Mouse (Mus musculus) lung, embryonic 16.5 days (tissue): ENCODE data around the gene Baiap2l2. TPM values are rescaled to one million over a fixed set of nuclear protein-coding genes. Genes with fewer than 3 reads are reported as not detected.
A peak's percentile ranks its signal among the peaks of the same experiment; 100 is the strongest.

Experiments used
- ATAC-seq: fragments of 200-750 bp; cut with Nextera tagmentation; 2 replicates; pipeline ENCODE4 v1.8.0; 2017; ENCODE audit warnings: low read depth, mild to moderate bottlenecking, moderate library complexity
- H3K27ac ChIP-seq: fragments of 300-500 bp; sonication (generic); 2 replicates; pipeline ENCODE4 v1.5.1; 2014; ENCODE audit warnings: mild to moderate bottlenecking, control low read depth, low read length
- H3K27me3 ChIP-seq: fragments of 300-500 bp; sonication (generic); 2 replicates; pipeline ENCODE4 v1.6.1; 2014; ENCODE audit warnings: low read depth, low read length, mixed read lengths; ENCODE audit not compliant: control insufficient read depth, insufficient read depth
- H3K36me3 ChIP-seq: fragments of 300-500 bp; sonication (generic); 2 replicates; pipeline ENCODE4 v1.6.1; 2014; ENCODE audit warnings: low read length; ENCODE audit not compliant: control insufficient read depth, insufficient read depth
- H3K4me1 ChIP-seq: fragments of 300-500 bp; sonication (generic); replicated peaks from 2 replicates; pipeline ENCODE4 v1.6.1; 2014; ENCODE audit warnings: low read length, mixed read lengths; ENCODE audit not compliant: control insufficient read depth, insufficient read depth
- H3K4me2 ChIP-seq: fragments of 300-500 bp; sonication (generic); 2 replicates; pipeline ENCODE4 v1.6.1; 2014; ENCODE audit warnings: low read depth, low read length, control low read depth
- H3K4me3 ChIP-seq: fragments of 300-500 bp; sonication (generic); 2 replicates; pipeline ENCODE4 v1.5.1; 2014; ENCODE audit warnings: mild to moderate bottlenecking, low read length, control low read depth
- H3K9ac ChIP-seq: fragments of 300-500 bp; sonication (generic); 2 replicates; pipeline ENCODE4 v1.6.1; 2014; ENCODE audit warnings: low read length, control low read depth
- H3K9me3 ChIP-seq: fragments of 300-500 bp; sonication (generic); 2 replicates; pipeline ENCODE4 v1.6.1; 2016; ENCODE audit warnings: low read length; ENCODE audit not compliant: control insufficient read depth
- WGBS: fragments of 180-500 bp; shearing (Covaris S2); extraction: QIAGEN DNeasy Blood & Tissue Kit; methylation state at CpG from one replicate; pipeline ENCODE4 v1.1.7; 2014; 5-methylcytosine and 5-hydroxymethylcytosine counted together
- polyA plus RNA-seq: library from polyadenylated mRNA; unstranded; fragments of >200 nt; fragmentation: Nextera tagmentation; extraction: Ambion mirVana; gene quantifications from 2 replicates; pipeline ENCODE4 v1.2.1, GENCODE M21; 2015

The Baiap2l2 gene
- polyA plus RNA-seq, 1 experiment from 2014 or later, result 4.1 TPM

GRCm38 (mm10) chr15:79271124-79271746 lies 14.1 kb downstream of the Baiap2l2 start:
- Histone ChIP-seq H3K9ac (peak overlapping the region; percentile 53), H3K4me2 (peak overlapping the region; percentile 71), H3K27ac (no peak overlapping the region), H3K36me3 (no peaks in the 10 kb centered on the region), H3K9me3 (no peaks in the 10 kb centered on the region), H3K4me3 (peak overlapping the region; percentile 40), H3K27me3 (peaks cover 4% of the 10 kb centered on the region), H3K4me1 (peaks cover 7% of the 10 kb centered on the region; the same call in 1 of the 2 replicates)
- peak; percentile 11; the same call in 1 of the 2 replicates for ATAC-seq
- 12% methylated on average over 17 of the region's 17 CpGs for WGBS

GRCm38 (mm10) chr15:79270317-79271123 lies 14.8 kb downstream of the Baiap2l2 start:
- Histone ChIP-seq H3K9ac (peak overlapping the region; percentile 53), H3K36me3 (no peaks in the 10 kb centered on the region), H3K4me2 (peak overlapping the region; percentile 71), H3K4me1 (peaks cover 7% of the 10 kb centered on the region; the same call in 1 of the 2 replicates), H3K27ac (peak overlapping the region; percentile 53; the same call in 1 of the 2 replicates), H3K4me3 (peak overlapping the region; percentile 40), H3K9me3 (no peaks in the 10 kb centered on the region), H3K27me3 (peaks cover 4% of the 10 kb centered on the region)
- 2% methylated on average over 33 of the region's 33 CpGs for WGBS
- ATAC-seq, result peak; percentile 82

GRCm38 (mm10) chr15:79268521-79268920 lies 16.8 kb downstream of the Baiap2l2 start:
- peaks cover 4% of the 10 kb centered on the region for H3K27me3 ChIP-seq
- no peak for ATAC-seq
- 16% methylated on average over 1 of the region's 1 CpGs for WGBS
- H3K27ac ChIP-seq, result no peak overlapping the region
- peaks cover 7% of the 10 kb centered on the region; the same call in 1 of the 2 replicates for H3K4me1 ChIP-seq
- no peaks in the 10 kb centered on the region for H3K36me3 ChIP-seq
- no peak overlapping the region for H3K4me2 ChIP-seq
- H3K9me3 ChIP-seq, result no peaks in the 10 kb centered on the region
- no peak overlapping the region for H3K4me3 ChIP-seq
- no peak overlapping the region for H3K9ac ChIP-seq

- H3K27ac ChIP-seq, result no peak overlapping the region
- H3K4me3 ChIP-seq, result no peak overlapping the region
- H3K4me1 ChIP-seq, result peaks cover 18% of the 10 kb centered on the region
- no peak overlapping the region for H3K4me2 ChIP-seq
- H3K9ac ChIP-seq, result no peak overlapping the region
- peaks cover 28% of the 10 kb centered on the region for H3K27me3 ChIP-seq
- no peaks in the 10 kb centered on the region for H3K9me3 ChIP-seq
- no peaks in the 10 kb centered on the region for H3K36me3 ChIP-seq
- WGBS, result 50% methylated on average over 4 of the region's 4 CpGs
- ATAC-seq, result no peak
These were observed 20.0 kb downstream of the Baiap2l2 start for GRCm38 (mm10) chr15:79265384-79265783.

- no peak overlapping the region for H3K27ac ChIP-seq
These were observed 21.6 kb downstream of the Baiap2l2 start for GRCm38 (mm10) chr15:79263726-79264125.

GRCm38 (mm10) chr15:79262786-79263309 lies 22.5 kb downstream of the Baiap2l2 start:
- peaks cover 40% of the 10 kb centered on the region for H3K27me3 ChIP-seq
- no peak overlapping the region for H3K27ac ChIP-seq
- no peak overlapping the region for H3K4me3 ChIP-seq
- no peak overlapping the region for H3K4me2 ChIP-seq
- no peak for ATAC-seq
- peaks cover 17% of the 10 kb centered on the region for H3K4me1 ChIP-seq
- H3K36me3 ChIP-seq, result no peaks in the 10 kb centered on the region
- H3K9ac ChIP-seq, result no peak overlapping the region
- H3K9me3 ChIP-seq, result no peaks in the 10 kb centered on the region
- WGBS, result 86% methylated on average over 3 of the region's 3 CpGs

More at GRCm38 (mm10) chr15:79263726-79264125, 21.6 kb downstream of the Baiap2l2 start:
- H3K4me2 ChIP-seq, result no peak overlapping the region
- H3K9ac ChIP-seq, result no peak overlapping the region
- WGBS, result 87% methylated on average over 6 of the region's 6 CpGs
- ATAC-seq, result no peak
- no peak overlapping the region for H3K4me3 ChIP-seq
- peaks cover 17% of the 10 kb centered on the region for H3K4me1 ChIP-seq
- no peaks in the 10 kb centered on the region for H3K36me3 ChIP-seq
- no peaks in the 10 kb centered on the region for H3K9me3 ChIP-seq
- H3K27me3 ChIP-seq, result peaks cover 40% of the 10 kb centered on the region

- H3K9me3 ChIP-seq, result no peaks in the 10 kb centered on the region
- no peak overlapping the region for H3K9ac ChIP-seq
- H3K4me2 ChIP-seq, result peak overlapping the region; percentile 99; the same call in 1 of the 2 replicates
- peaks cover 40% of the 10 kb centered on the region for H3K27me3 ChIP-seq
- WGBS, result 12% methylated on average over 13 of the region's 13 CpGs
- peak overlapping the region; percentile 64; the same call in 1 of the 2 replicates for H3K4me3 ChIP-seq
- no peak for ATAC-seq
- peaks cover 17% of the 10 kb centered on the region for H3K4me1 ChIP-seq
- no peaks in the 10 kb centered on the region for H3K36me3 ChIP-seq
- H3K27ac ChIP-seq, result no peak overlapping the region
These were observed 23.0 kb downstream of the Baiap2l2 start for GRCm38 (mm10) chr15:79262375-79262774.

- peak overlapping the region; percentile 64 for H3K4me3 ChIP-seq
- H3K36me3 ChIP-seq, result no peaks in the 10 kb centered on the region
- H3K9me3 ChIP-seq, result no peaks in the 10 kb centered on the region
- peak; percentile 23; the same call in 1 of the 2 replicates for ATAC-seq
- peaks cover 17% of the 10 kb centered on the region for H3K4me1 ChIP-seq
- H3K27ac ChIP-seq, result no peak overlapping the region
- peak overlapping the region; percentile 99 for H3K4me2 ChIP-seq
- WGBS, result 1% methylated on average over 18 of the region's 28 CpGs
- H3K27me3 ChIP-seq, result peaks cover 38% of the 10 kb centered on the region
- peak overlapping the region; percentile 69 for H3K9ac ChIP-seq
These were observed 23.6 kb downstream of the Baiap2l2 start for GRCm38 (mm10) chr15:79261757-79262156.
